Mouse (Mus musculus): ENCODE results near the gene Wnt9b. TPM values are rescaled to one million over a fixed set of nuclear protein-coding genes. Genes with fewer than 3 reads are reported as not detected.
A peak's percentile ranks its signal among the peaks of the same experiment; 100 is the strongest.

Wnt9b gene
- total RNA-seq, 2 experiments from 2014 or later: not detected

GRCm38 (mm10) chr11:103732306-103732705, 17.3 kb downstream of the Wnt9b start:
- no peak for DNase-seq (ENCODE audit: low spot score in 2 of 2)

GRCm38 (mm10) chr11:103731594-103731993, 18.0 kb downstream of the Wnt9b start:
- no peak for DNase-seq (ENCODE audit: low spot score in 2 of 2)

GRCm38 (mm10) chr11:103729282-103729985, 20.2 kb downstream of the Wnt9b start:
- DNase-seq (ENCODE audit: low spot score in 2 of 2): no peak

- no peak for DNase-seq (ENCODE audit: low spot score in 2 of 2)
Observed at GRCm38 (mm10) chr11:103724331-103724771, 25.3 kb downstream of the Wnt9b start.

- DNase-seq (ENCODE audit: low spot score in 2 of 2): no peak
Observed at GRCm38 (mm10) chr11:103722040-103722481, 27.6 kb downstream of the Wnt9b start.

- no peak for DNase-seq (ENCODE audit: low spot score in 2 of 2)
Observed at GRCm38 (mm10) chr11:103721468-103722039, 28.1 kb downstream of the Wnt9b start.

- no peak for DNase-seq (ENCODE audit: low spot score in 2 of 2)
Observed at GRCm38 (mm10) chr11:103719436-103719835, 30.2 kb downstream of the Wnt9b start.

- DNase-seq (ENCODE audit: low spot score in 2 of 2): no peak
Observed at GRCm38 (mm10) chr11:103716971-103717370, 32.6 kb downstream of the Wnt9b start.

GRCm38 (mm10) chr11:103714074-103714473, 35.5 kb downstream of the Wnt9b start:
- DNase-seq (ENCODE audit: low spot score in 2 of 2): no peak

GRCm38 (mm10) chr11:103711851-103712587, 37.6 kb downstream of the Wnt9b start:
- no peak for DNase-seq (ENCODE audit: low spot score in 2 of 2)

- no peak for DNase-seq (ENCODE audit: low spot score in 2 of 2)
Observed at GRCm38 (mm10) chr11:103709982-103710381, 39.6 kb downstream of the Wnt9b start.

- no peak for DNase-seq (ENCODE audit: low spot score in 2 of 2)
Observed at GRCm38 (mm10) chr11:103707005-103707404, 42.6 kb downstream of the Wnt9b start.

- no peak for DNase-seq (ENCODE audit: low spot score in 2 of 2)
Observed at GRCm38 (mm10) chr11:103698226-103698625, 51.4 kb downstream of the Wnt9b start.

GRCm38 (mm10) chr11:103697565-103698176, 52.0 kb downstream of the Wnt9b start, which contains the start of gene Gosr2:
Gene Gosr2, minus strand, starts transcription at chr11:103697898.
- peak; percentile 72 to 88 for DNase-seq (ENCODE audit: low spot score in 2 of 2)

GRCm38 (mm10) chr11:103696851-103697564, 52.6 kb downstream of the Wnt9b start:
- DNase-seq (ENCODE audit: low spot score in 2 of 2): peak in 1 of 2 experiments; percentile 22

GRCm38 (mm10) chr11:103693241-103693640, 56.4 kb downstream of the Wnt9b start:
- no peak for DNase-seq (ENCODE audit: low spot score in 2 of 2)

GRCm38 (mm10) chr11:103691036-103691435, 58.6 kb downstream of the Wnt9b start:
- DNase-seq (ENCODE audit: low spot score in 2 of 2): no peak

GRCm38 (mm10) chr11:103688980-103689378, 60.6 kb downstream of the Wnt9b start:
- DNase-seq (ENCODE audit: low spot score in 2 of 2): no peak

- no peak for DNase-seq (ENCODE audit: low spot score in 2 of 2)
Observed at GRCm38 (mm10) chr11:103688271-103688979, 61.2 kb downstream of the Wnt9b start.

- DNase-seq (ENCODE audit: low spot score in 2 of 2): no peak
Observed at GRCm38 (mm10) chr11:103686706-103687105, 62.9 kb downstream of the Wnt9b start.

Data from gastrocnemius, postnatal 4 days (tissue).